Mouse (Mus musculus): ENCODE results near the gene Gm9945. TPM values are rescaled to one million over a fixed set of nuclear protein-coding genes. Genes with fewer than 3 reads are reported as not detected.
A peak's percentile ranks its signal among the peaks of the same experiment; 100 is the strongest.

Gene Gm9945
- polyA plus RNA-seq, 1 experiment, result not detected

DNA sequence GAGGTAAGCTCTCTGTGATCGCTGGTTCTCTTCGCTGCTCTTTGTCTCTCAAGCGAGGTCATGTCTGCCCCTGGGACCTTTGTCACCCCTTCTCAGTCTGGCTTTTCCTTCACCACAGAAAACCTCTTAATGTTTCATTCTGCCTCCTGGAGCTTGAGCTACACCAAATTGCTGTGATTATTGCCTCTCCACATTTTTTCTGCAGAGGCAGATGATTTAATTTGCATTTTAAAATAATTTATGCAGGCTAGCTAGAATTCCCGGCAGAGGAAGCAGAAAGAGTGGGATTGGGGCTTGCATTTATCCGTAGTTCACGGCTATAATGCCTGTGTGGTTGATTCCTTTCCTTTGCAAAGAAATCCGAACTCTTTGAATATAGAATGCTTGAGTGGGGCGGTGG is 4.3 kb upstream of the Gm9945 start:
- H3K9ac ChIP-seq (ENCODE audit: low read depth, poor library complexity, severe bottlenecking), result no peak overlapping the region
- H3K27me3 ChIP-seq (ENCODE audit: control insufficient read depth, insufficient read depth, low read length, poor library complexity, severe bottlenecking), result peaks cover 5% of the 10 kb centered on the region; the same call in 1 of the 2 replicates
- no peak for TF ChIP-seq POLR2A (IDR thresholded peaks at IDR 0.05; ENCODE audit: insufficient read depth, low read length)
- TF ChIP-seq CTCF (IDR thresholded peaks at IDR 0.05; ENCODE audit: low read depth, low read length), result no peak
- no peak for TF ChIP-seq EP300 (IDR thresholded peaks at IDR 0.05; ENCODE audit: insufficient read depth, low read depth, low read length)
- H3K36me3 ChIP-seq (ENCODE audit: control insufficient read depth, insufficient read depth, low read length, poor library complexity, severe bottlenecking), result no peaks in the 10 kb centered on the region
- H3K27ac ChIP-seq (ENCODE audit: insufficient read depth, low read length), result no peak overlapping the region
- H3K9me3 ChIP-seq (replicated peaks; ENCODE audit: control insufficient read depth, insufficient read depth, low read length, poor library complexity, severe bottlenecking), result no peaks in the 10 kb centered on the region
- H3K4me1 ChIP-seq (ENCODE audit: control insufficient read depth, insufficient read depth, low read length), result no peaks in the 10 kb centered on the region
- no peak overlapping the region for H3K4me3 ChIP-seq (ENCODE audit: low read depth, low read length)

DNA sequence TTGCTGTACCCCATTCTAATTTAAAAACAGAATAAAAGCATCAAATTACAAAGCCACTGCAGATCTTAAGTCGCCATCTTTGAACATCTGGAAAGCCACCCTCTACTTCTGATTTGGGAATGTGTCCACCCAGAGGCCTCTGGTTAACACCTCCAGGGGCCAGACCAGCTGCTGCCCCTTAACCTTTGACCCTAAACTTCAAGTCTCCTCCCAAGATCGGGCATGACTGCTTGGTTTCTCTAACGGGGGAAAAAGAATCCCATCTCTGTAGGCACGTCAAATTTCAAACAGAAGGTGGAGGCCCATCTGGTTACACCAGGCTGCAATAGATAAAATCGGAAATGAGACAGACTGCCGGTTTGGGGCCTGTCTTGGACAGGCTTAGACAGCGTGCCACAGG is 2.1 kb upstream of the Gm9945 start:
- H3K27me3 ChIP-seq (ENCODE audit: control insufficient read depth, insufficient read depth, low read length, poor library complexity, severe bottlenecking), result peaks cover 5% of the 10 kb centered on the region; the same call in 1 of the 2 replicates
- TF ChIP-seq EP300 (IDR thresholded peaks at IDR 0.05; ENCODE audit: insufficient read depth, low read depth, low read length) (no peak), CTCF (IDR thresholded peaks at IDR 0.05; ENCODE audit: low read depth, low read length) (no peak), POLR2A (IDR thresholded peaks at IDR 0.05; ENCODE audit: insufficient read depth, low read length) (no peak)
- H3K4me1 ChIP-seq (ENCODE audit: control insufficient read depth, insufficient read depth, low read length), result no peaks in the 10 kb centered on the region
- no peak overlapping the region for H3K27ac ChIP-seq (ENCODE audit: insufficient read depth, low read length)
- no peak overlapping the region for H3K9ac ChIP-seq (ENCODE audit: low read depth, poor library complexity, severe bottlenecking)
- no peaks in the 10 kb centered on the region for H3K9me3 ChIP-seq (replicated peaks; ENCODE audit: control insufficient read depth, insufficient read depth, low read length, poor library complexity, severe bottlenecking)
- no peak overlapping the region for H3K4me3 ChIP-seq (ENCODE audit: low read depth, low read length)
- no peaks in the 10 kb centered on the region for H3K36me3 ChIP-seq (ENCODE audit: control insufficient read depth, insufficient read depth, low read length, poor library complexity, severe bottlenecking)

DNA sequence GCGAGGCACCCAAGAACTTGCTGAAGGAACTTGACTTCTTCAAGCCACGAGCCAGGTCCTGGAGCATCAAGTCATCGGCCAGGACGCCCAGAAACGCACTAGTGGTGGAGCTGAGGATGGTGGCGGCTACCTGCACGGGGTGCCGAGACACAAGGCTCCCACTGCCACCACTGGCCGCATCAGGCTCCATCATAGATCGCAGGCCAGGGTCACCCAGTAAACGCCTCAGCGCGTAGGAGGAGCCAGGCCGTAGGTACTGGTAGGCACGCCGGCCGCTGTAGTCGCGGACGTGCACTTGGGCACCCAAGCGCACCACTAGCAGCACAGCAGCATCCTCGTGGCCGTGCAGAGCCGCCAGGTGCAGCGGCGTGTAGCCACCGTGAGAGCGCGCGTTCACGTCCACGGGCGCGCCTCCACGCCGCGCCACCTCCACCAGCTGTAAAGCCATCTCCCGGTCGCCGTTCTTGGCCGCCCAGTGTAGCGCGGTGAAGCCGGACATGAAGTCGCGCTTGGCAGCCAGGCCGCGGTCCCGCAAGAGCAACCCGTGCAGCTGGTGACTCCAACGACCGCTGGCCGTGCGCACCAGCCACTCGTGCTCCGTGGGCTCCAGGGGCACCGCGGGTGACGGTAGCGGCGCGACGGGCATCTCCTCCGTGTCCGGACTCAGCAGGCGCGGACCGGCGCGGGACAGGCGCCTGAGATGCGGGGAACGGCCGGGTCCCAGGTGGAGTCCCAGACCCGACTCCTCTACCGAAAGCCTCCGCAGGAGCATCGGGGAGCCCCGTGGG is 1.4 kb upstream of the Gm9945 start:
- peaks cover 5% of the 10 kb centered on the region; the same call in 1 of the 2 replicates for H3K27me3 ChIP-seq (ENCODE audit: control insufficient read depth, insufficient read depth, low read length, poor library complexity, severe bottlenecking)

DNA sequence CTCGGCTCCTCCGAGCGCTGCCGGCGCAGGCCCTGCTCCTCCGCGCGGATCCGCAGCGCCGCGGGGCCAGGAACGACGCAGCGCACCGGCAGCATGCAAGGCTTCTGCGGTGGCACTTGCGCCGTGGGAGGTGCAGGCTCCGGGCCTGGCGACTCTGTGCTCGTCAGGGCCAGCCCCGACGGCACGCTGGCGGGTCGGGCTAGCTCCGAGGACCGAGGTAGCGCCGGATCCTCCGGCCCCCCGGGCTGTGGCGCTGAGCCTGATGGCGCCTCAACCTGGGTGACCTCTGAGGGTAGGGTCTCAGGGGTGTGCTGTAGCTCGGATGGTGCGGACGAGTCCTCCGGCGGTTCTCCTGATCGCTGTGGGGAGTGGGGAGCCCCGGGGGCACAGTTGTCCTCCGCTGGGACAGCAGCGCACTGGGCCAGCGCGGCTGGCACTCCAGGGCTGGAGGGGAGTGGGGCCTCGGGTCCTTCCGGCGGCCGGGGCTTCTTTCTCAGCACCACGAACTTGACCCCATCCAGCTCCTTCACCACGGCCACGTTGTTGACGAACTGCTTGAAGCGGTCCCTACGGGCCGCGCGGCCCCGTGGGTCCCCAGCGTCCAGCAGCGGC is 689 bp upstream of the Gm9945 start:
- peaks cover 5% of the 10 kb centered on the region; the same call in 1 of the 2 replicates for H3K27me3 ChIP-seq (ENCODE audit: control insufficient read depth, insufficient read depth, low read length, poor library complexity, severe bottlenecking)
- no peaks in the 10 kb centered on the region for H3K4me1 ChIP-seq (ENCODE audit: control insufficient read depth, insufficient read depth, low read length)
- no peak overlapping the region for H3K27ac ChIP-seq (ENCODE audit: insufficient read depth, low read length)

More for the DNA sequence above, 1.4 kb upstream of the Gm9945 start:
- Histone ChIP-seq H3K4me3 (ENCODE audit: low read depth, low read length) (peak overlapping the region; percentile 60), H3K4me1 (ENCODE audit: control insufficient read depth, insufficient read depth, low read length) (no peaks in the 10 kb centered on the region), H3K9me3 (replicated peaks; ENCODE audit: control insufficient read depth, insufficient read depth, low read length, poor library complexity, severe bottlenecking) (no peaks in the 10 kb centered on the region), H3K27ac (ENCODE audit: insufficient read depth, low read length) (no peak overlapping the region), H3K9ac (ENCODE audit: low read depth, poor library complexity, severe bottlenecking) (peak overlapping the region; percentile 1), H3K36me3 (ENCODE audit: control insufficient read depth, insufficient read depth, low read length, poor library complexity, severe bottlenecking) (no peaks in the 10 kb centered on the region)
- no peak for TF ChIP-seq CTCF (IDR thresholded peaks at IDR 0.05; ENCODE audit: low read depth, low read length)
- no peak for TF ChIP-seq EP300 (IDR thresholded peaks at IDR 0.05; ENCODE audit: insufficient read depth, low read depth, low read length)
- no peak for TF ChIP-seq POLR2A (IDR thresholded peaks at IDR 0.05; ENCODE audit: insufficient read depth, low read length)

DNA sequence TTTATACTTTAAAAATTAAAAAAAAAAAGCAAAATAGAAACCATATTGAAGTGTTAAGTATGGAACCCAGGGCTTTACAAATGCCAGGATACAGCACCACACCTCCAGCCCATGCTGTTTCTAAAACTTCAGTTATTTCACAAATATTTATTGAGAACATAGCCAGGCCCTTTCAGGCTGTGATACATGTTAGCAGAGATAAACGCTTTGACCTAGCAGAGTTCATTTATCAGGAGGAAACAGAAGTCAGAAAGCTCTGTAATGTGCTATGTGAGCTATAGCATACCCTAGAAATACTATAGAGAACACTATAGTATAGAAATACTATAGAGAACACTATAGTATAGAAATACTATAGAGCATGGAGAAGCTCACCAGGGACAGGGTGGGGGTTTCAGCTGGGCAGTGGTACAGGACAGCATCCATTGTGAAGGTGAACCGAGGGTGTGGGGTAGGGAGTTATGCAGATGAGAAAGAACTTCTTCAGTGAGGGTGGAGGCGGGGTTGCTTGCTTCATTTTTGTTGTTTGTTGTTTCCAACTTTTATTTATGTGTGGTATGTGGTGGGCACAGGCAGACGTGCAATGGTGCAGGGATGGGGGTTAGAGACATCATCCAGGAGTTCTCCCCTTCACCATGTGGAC is 1.2 kb downstream of the Gm9945 start:
- Histone ChIP-seq H3K4me3 (ENCODE audit: low read depth, low read length) (no peak overlapping the region), H3K36me3 (ENCODE audit: control insufficient read depth, insufficient read depth, low read length, poor library complexity, severe bottlenecking) (no peaks in the 10 kb centered on the region), H3K9me3 (replicated peaks; ENCODE audit: control insufficient read depth, insufficient read depth, low read length, poor library complexity, severe bottlenecking) (no peaks in the 10 kb centered on the region), H3K9ac (ENCODE audit: low read depth, poor library complexity, severe bottlenecking) (no peak overlapping the region), H3K27me3 (ENCODE audit: control insufficient read depth, insufficient read depth, low read length, poor library complexity, severe bottlenecking) (peaks cover 2% of the 10 kb centered on the region; the same call in 1 of the 2 replicates), H3K27ac (ENCODE audit: insufficient read depth, low read length) (no peak overlapping the region), H3K4me1 (ENCODE audit: control insufficient read depth, insufficient read depth, low read length) (no peaks in the 10 kb centered on the region)
- no peak for TF ChIP-seq CTCF (IDR thresholded peaks at IDR 0.05; ENCODE audit: low read depth, low read length)
- TF ChIP-seq POLR2A (IDR thresholded peaks at IDR 0.05; ENCODE audit: insufficient read depth, low read length), result no peak
- TF ChIP-seq EP300 (IDR thresholded peaks at IDR 0.05; ENCODE audit: insufficient read depth, low read depth, low read length), result no peak

More for the DNA sequence above, 689 bp upstream of the Gm9945 start:
- Histone ChIP-seq H3K9ac (ENCODE audit: low read depth, poor library complexity, severe bottlenecking) (peak overlapping the region; percentile 1), H3K4me3 (ENCODE audit: low read depth, low read length) (peak overlapping the region; percentile 60), H3K36me3 (ENCODE audit: control insufficient read depth, insufficient read depth, low read length, poor library complexity, severe bottlenecking) (no peaks in the 10 kb centered on the region), H3K9me3 (replicated peaks; ENCODE audit: control insufficient read depth, insufficient read depth, low read length, poor library complexity, severe bottlenecking) (no peaks in the 10 kb centered on the region)
- TF ChIP-seq EP300 (IDR thresholded peaks at IDR 0.05; ENCODE audit: insufficient read depth, low read depth, low read length) (no peak), POLR2A (IDR thresholded peaks at IDR 0.05; ENCODE audit: insufficient read depth, low read length) (no peak), CTCF (IDR thresholded peaks at IDR 0.05; ENCODE audit: low read depth, low read length) (no peak)
